Mouse (Mus musculus) adipose tissue, adult 10 weeks (tissue): ENCODE data around the gene Prkcg. TPM values are rescaled to one million over a fixed set of nuclear protein-coding genes. Genes with fewer than 3 reads are reported as not detected.

ENCODE experiments used
- polyA plus RNA-seq: library from polyadenylated mRNA; stranded (reverse); fragments of 350-450 nt; fragmentation: Illumina TruSeq; extraction: RNeasy Lipid Tissue Mini Kit (QIAGEN cat#74804); gene quantifications from one replicate; pipeline ENCODE4 v1.2.3, GENCODE M21; 2014; ENCODE audit warnings: low read depth, low replicate concordance

The Prkcg gene
- polyA plus RNA-seq = 2.1 TPM

GRCm38 (mm10) chr7:3288976-3289970, at the start of gene Prkcg, which contains the start of gene Myadm:
TSS of gene Prkcg (plus strand) at chr7:3289179.
TSS of gene Myadm (plus strand) at chr7:3289080.

GRCm38 (mm10) chr7:3332619-3333521, 43.9 kb downstream of the Prkcg start, which contains the start of gene Cacng7:
TSS of gene Cacng7 (plus strand) at chr7:3332955.

Other genes starting within 250 kb of the Prkcg start
- gene AU018091, start 120.0 kb upstream of the Prkcg start, polyA plus RNA-seq = not detected
- gene Nlrp12, start 39.4 kb upstream of the Prkcg start, polyA plus RNA-seq = not detected
- gene Myadm, start 99 bp upstream of the Prkcg start, polyA plus RNA-seq = 86.4 TPM
- gene Cacng7, start 43.8 kb downstream of the Prkcg start, polyA plus RNA-seq = 10.1 TPM
- gene Cacng8, start 101.5 kb downstream of the Prkcg start, polyA plus RNA-seq = 0.16 TPM
- not detected for gene Cacng6, start 135.0 kb downstream of the Prkcg start, polyA plus RNA-seq
- gene Tarm1, start 213.4 kb downstream of the Prkcg start, polyA plus RNA-seq = 0.21 TPM